Mouse (Mus musculus) layer of hippocampus, adult 2 months (tissue): ENCODE data around the gene Cand1. TPM values are rescaled to one million over a fixed set of nuclear protein-coding genes. Genes with fewer than 3 reads are reported as not detected.
A peak's percentile ranks its signal among the peaks of the same experiment; 100 is the strongest.

Experiments used
- DNase-seq, 2 experiments: peaks; one replicate each; pipeline ENCODE4 v3.0.0; 2022; ENCODE audit warnings: low spot score in 2 of 2
- H3K27ac ChIP-seq: fragments of 200-600 bp; 2 replicates; pipeline ENCODE4 v1.8.1; 2022
- H3K4me3 ChIP-seq: fragments of 200-600 bp; 2 replicates; pipeline ENCODE4 v1.8.1; 2022; ENCODE audit warnings: mild to moderate bottlenecking
- CTCF ChIP-seq: fragments of 200-600 bp; conservative IDR thresholded peaks from 2 replicates; pipeline ENCODE4 v1.8.1; 2022; ENCODE audit warnings: antibody characterized with exemption, mild to moderate bottlenecking, moderate library complexity
- total RNA-seq, 2 experiments: library from RNA; stranded (reverse); gene quantifications; 2 replicates each; pipeline ENCODE4 v1.2.3; 2021

Gene Cand1
- total RNA-seq, 2 experiments from 2014 or later = 140 to 155 TPM

- peak overlapping the region; percentile 99 for H3K27ac ChIP-seq
- H3K4me3 ChIP-seq = peak overlapping the region; percentile 89
- TF ChIP-seq CTCF = no peak
- DNase-seq = peak in 1 of 2 experiments; percentile 30
Measured at GRCm38 (mm10) chr10:119238985-119239631, 747 bp downstream of the Cand1 start.

- Histone ChIP-seq H3K4me3 (no peak overlapping the region), H3K27ac (no peak overlapping the region)
- no peak for TF ChIP-seq CTCF
- DNase-seq = no peak
Measured at GRCm38 (mm10) chr10:119231526-119231925, 8.3 kb downstream of the Cand1 start.

- TF ChIP-seq CTCF = no peak
- no peak for DNase-seq
- no peak overlapping the region for H3K4me3 ChIP-seq
- H3K27ac ChIP-seq = no peak overlapping the region
Measured at GRCm38 (mm10) chr10:119230703-119231102, 9.2 kb downstream of the Cand1 start.

- DNase-seq = no peak
- no peak for TF ChIP-seq CTCF
- Histone ChIP-seq H3K27ac (no peak overlapping the region), H3K4me3 (no peak overlapping the region)
Measured at GRCm38 (mm10) chr10:119230074-119230669, 9.7 kb downstream of the Cand1 start.

GRCm38 (mm10) chr10:119223686-119224085 is 16.2 kb downstream of the Cand1 start:
- no peak for TF ChIP-seq CTCF
- Histone ChIP-seq H3K27ac (no peak overlapping the region), H3K4me3 (no peak overlapping the region)
- DNase-seq = no peak

GRCm38 (mm10) chr10:119221631-119222030 is 18.2 kb downstream of the Cand1 start:
- no peak overlapping the region; the same call in 1 of the 2 replicates for H3K27ac ChIP-seq
- no peak overlapping the region for H3K4me3 ChIP-seq
- 0 out of 2 replicates have a peak, but pooled peaks have one; percentile 19 for TF ChIP-seq CTCF
- no peak for DNase-seq

- no peak for DNase-seq
- H3K27ac ChIP-seq = no peak overlapping the region
- no peak for TF ChIP-seq CTCF
Measured at GRCm38 (mm10) chr10:119219415-119219814, 20.4 kb downstream of the Cand1 start.

GRCm38 (mm10) chr10:119218274-119219080 is 21.4 kb downstream of the Cand1 start:
- DNase-seq = peak in 1 of 2 experiments; percentile 35
- Histone ChIP-seq H3K27ac (peak overlapping the region; percentile 81), H3K4me3 (no peak overlapping the region)
- no peak for TF ChIP-seq CTCF

More at GRCm38 (mm10) chr10:119219415-119219814, 20.4 kb downstream of the Cand1 start:
- H3K4me3 ChIP-seq = no peak overlapping the region

- DNase-seq = no peak
- Histone ChIP-seq H3K27ac (no peak overlapping the region), H3K4me3 (no peak overlapping the region)
- TF ChIP-seq CTCF = no peak
Measured at GRCm38 (mm10) chr10:119212443-119212842, 27.4 kb downstream of the Cand1 start.

GRCm38 (mm10) chr10:119211251-119211650 is 28.6 kb downstream of the Cand1 start:
- no peak for DNase-seq
- Histone ChIP-seq H3K4me3 (no peak overlapping the region), H3K27ac (no peak overlapping the region)
- no peak for TF ChIP-seq CTCF

GRCm38 (mm10) chr10:119206309-119206932 is 33.4 kb downstream of the Cand1 start:
- H3K27ac ChIP-seq = no peak overlapping the region

GRCm38 (mm10) chr10:119205229-119205628 is 34.6 kb downstream of the Cand1 start:
- DNase-seq = no peak

More at GRCm38 (mm10) chr10:119206309-119206932, 33.4 kb downstream of the Cand1 start:
- no peak for TF ChIP-seq CTCF
- H3K4me3 ChIP-seq = no peak overlapping the region
- DNase-seq = no peak

More at GRCm38 (mm10) chr10:119205229-119205628, 34.6 kb downstream of the Cand1 start:
- H3K4me3 ChIP-seq = no peak overlapping the region
- no peak for TF ChIP-seq CTCF
- H3K27ac ChIP-seq = no peak overlapping the region
